Mouse (Mus musculus): Measurements from ENCODE around the gene Nxph3.

The Nxph3 gene

GRCm38 (mm10) chr11:95493950-95494349, 20.4 kb downstream of the Nxph3 start:
- no peak for DNase-seq (ENCODE audit: low spot score in 2 of 2)

- no peak for DNase-seq (ENCODE audit: low spot score in 2 of 2)
Measured at GRCm38 (mm10) chr11:95493010-95493409, 21.4 kb downstream of the Nxph3 start.

- no peak for DNase-seq (ENCODE audit: low spot score in 2 of 2)
Measured at GRCm38 (mm10) chr11:95492256-95492655, 22.1 kb downstream of the Nxph3 start.

- no peak for DNase-seq (ENCODE audit: low spot score in 2 of 2)
Measured at GRCm38 (mm10) chr11:95490104-95490503, 24.3 kb downstream of the Nxph3 start.

GRCm38 (mm10) chr11:95487237-95487636, 27.1 kb downstream of the Nxph3 start:
- no peak for DNase-seq (ENCODE audit: low spot score in 2 of 2)

- DNase-seq (ENCODE audit: low spot score in 2 of 2), result no peak
Measured at GRCm38 (mm10) chr11:95485634-95486033, 28.7 kb downstream of the Nxph3 start.

GRCm38 (mm10) chr11:95480662-95481061, 33.7 kb downstream of the Nxph3 start:
- DNase-seq (ENCODE audit: low spot score in 2 of 2), result no peak

- no peak for DNase-seq (ENCODE audit: low spot score in 2 of 2)
Measured at GRCm38 (mm10) chr11:95479458-95479857, 34.9 kb downstream of the Nxph3 start.

GRCm38 (mm10) chr11:95476323-95476722, 38.0 kb downstream of the Nxph3 start:
- no peak for DNase-seq (ENCODE audit: low spot score in 2 of 2)

GRCm38 (mm10) chr11:95473456-95473855, 40.9 kb downstream of the Nxph3 start:
- no peak for DNase-seq (ENCODE audit: low spot score in 2 of 2)

- no peak for DNase-seq (ENCODE audit: low spot score in 2 of 2)
Measured at GRCm38 (mm10) chr11:95472942-95473341, 41.4 kb downstream of the Nxph3 start.

GRCm38 (mm10) chr11:95467731-95468130, 46.6 kb downstream of the Nxph3 start:
- DNase-seq (ENCODE audit: low spot score in 2 of 2), result no peak

GRCm38 (mm10) chr11:95462168-95462567, 52.2 kb downstream of the Nxph3 start:
- DNase-seq (ENCODE audit: low spot score in 2 of 2), result no peak

GRCm38 (mm10) chr11:95460872-95461271, 53.5 kb downstream of the Nxph3 start:
- no peak for DNase-seq (ENCODE audit: low spot score in 2 of 2)
